Mouse (Mus musculus) lung, postnatal 36 days (tissue): ENCODE measurements around the gene Zfp493.
"Not testable (repeated sequence)": the region's sequence is repeated elsewhere in the genome, so short reads cannot be mapped to it uniquely, and the experiment has no call there.

Source experiments
- DNase-seq: peaks from one replicate; pipeline ENCODE4 v3.0.0; 2022; ENCODE audit warnings: mixed read lengths

Zfp493 gene

DNA sequence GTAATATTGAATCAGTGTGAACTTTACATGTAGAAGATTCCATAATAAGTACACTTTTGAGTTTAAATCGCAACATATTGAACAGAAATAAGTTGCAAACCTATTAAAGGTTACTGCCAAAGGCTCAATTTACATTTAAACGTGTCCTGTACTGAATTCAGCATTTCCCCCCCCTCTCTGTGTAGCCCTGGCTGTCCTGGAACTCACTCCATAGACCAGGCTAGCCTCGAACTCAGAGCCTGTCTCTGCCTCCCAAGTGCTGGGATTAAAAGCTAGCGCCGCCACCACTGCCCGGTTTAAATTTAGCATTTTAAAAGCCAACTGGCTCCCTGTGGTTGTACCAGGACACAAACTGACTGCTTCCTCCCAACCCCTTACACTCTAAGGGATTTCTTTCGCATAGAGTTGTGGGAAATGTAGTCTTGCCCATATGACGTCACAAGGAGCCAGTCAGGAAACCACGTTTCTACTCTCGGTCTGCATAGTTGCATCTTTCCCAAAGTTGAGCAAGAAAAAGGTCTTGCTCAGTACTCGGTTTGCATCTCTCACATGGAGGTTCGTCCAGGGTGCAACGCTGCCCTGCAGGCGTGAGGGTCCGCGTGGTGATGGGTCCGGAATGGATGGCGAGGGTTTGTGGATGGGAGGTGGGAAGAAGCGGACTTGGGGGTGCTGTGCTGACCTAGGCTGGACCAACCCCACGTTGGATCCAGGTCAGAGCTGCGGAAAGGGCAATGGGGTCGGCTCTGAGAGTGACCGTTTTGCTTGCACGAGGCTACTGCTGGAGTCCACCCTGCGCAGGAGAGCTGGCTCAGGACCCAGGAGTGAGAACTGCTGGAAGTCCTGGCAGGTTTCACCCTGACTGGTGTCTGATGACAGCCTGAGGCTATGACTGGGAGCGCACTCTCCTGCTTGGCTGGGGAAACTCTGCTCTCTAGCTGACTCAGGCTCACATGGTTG is at the start of gene Zfp493:
Zfp493 (plus strand) TSS at position 429 of the 957 bp plus-strand sequence.
- DNase-seq: peak; percentile 92

GRCm38 (mm10) chr13:67734391-67734790 is 45.1 kb upstream of the Zfp493 start:
- not testable (repeated sequence) for DNase-seq

DNA sequence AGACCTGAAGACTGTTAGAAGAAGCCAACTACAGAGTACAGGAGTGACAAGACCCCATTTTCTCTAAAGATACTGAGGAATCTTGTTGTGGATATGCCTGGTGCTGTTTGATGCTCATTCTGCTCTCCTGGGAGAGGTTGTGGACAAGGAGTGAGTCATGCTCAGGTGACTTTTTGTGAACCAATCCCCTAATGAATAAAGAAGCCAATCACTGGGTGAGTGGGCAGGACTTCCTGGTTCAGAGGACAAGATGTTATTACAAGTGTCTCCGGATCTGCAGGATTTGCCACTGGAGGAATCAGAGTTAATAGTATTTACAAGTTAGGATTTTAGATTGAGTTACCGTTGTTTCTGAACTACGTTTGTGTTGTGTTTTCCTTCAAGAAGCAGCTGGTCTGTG is 36.6 kb upstream of the Zfp493 start:
- no peak for DNase-seq

- no peak for DNase-seq
Observed at GRCm38 (mm10) chr13:67743896-67744295, 35.6 kb upstream of the Zfp493 start.

DNA sequence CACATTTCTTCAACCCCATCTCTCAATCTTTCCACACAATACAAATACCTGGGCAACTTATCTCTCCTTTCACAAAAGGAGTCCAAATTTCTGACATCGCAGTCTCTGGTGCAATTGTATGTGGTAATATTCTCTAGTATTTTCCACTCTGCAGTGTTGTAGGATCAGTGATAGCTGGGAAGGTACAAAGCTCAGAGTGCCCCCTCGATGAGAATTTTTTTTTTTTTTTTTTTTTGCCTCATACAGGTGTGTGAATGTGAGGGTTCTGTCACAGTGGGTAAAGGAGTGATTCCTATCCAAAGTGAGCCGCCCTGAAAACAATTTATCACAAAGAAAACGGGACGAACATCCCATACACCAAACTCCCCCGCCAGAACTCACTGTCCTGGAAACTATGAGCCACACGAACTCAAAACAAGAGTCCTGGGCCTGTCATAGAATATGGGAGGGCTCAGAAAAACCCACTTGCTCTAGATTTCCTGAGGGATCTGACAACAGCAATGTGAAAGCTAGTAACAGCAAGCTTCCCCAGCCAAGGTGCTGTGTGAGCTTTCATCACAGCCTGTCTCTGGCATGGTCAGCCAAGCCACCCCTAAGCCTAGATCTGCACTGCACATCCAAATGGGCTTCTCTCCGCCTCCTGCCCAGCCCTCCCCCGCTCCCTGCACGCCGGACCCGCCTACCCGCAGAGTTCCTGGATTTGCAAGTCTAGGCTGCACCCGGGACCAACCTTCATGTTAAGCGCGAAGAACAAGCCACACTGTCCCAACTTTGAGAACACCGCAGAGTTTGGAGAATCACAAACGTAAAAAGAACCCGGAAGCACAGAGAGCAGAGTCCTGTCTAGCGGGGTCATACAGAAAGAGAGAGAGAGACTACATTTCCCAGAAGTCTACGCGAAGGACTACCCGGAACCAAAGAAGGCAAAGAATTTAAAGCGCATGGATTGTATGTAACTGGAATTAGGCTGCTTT is 24.9 kb upstream of the Zfp493 start, which contains the start of gene Zfp85:
Zfp85 (minus strand) TSS at position 896 of the 974 bp plus-strand sequence.
- peak; percentile 76 for DNase-seq

- DNase-seq: no peak
Observed at GRCm38 (mm10) chr13:67755761-67756160, 23.7 kb upstream of the Zfp493 start.

DNA sequence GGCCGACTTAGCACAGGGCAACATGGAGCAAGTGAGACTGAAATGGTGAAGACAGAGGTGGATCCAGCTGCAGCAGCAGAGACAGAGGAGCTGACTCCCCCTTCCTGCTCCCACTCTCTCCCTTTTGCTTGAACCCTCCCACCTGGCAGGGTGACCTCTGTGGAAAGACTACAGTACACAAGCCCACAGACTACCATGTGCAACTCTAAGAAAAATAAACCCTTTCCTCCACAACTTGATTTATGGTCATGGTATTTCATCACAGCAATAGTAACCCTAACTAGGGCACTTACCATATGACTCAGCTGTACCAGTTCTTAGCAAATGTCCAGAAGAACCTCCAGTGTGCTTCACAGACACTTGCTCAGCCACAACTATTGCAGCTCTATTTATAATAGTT is 19.5 kb upstream of the Zfp493 start:
- no peak for DNase-seq

DNA sequence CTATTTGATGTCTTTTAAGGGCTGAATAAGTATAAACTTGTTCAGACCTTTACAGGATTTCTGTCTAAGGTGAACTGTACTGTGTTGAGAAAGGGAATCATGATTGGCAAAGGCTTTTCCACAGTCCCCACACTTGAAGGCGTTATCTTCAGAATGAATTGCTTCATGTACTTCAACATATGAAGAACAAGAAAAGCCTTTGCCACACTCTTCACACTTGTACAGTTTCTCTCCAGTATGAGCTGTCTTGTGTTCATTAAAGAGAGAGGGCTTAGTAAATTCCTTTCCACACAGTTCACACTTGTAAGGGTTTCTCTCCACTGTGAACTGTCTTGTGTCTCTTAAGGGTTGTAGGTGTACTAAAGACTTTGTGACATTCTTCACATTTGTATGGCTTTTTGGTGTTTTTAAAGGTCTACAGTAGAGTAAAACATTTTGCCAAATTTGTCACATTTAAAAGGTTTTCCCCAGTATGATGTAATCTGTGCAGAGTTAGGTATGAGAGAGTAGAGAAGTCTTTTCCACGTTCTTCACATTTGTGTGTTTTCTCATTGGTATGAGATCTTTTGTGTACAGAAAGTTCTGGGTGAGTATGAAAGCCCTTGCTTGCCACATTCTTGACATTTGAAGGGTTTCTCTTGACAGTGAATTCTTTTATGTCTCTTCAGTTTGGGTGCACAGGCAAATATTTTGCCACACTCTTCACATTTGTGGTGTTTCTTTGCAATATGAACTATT is 16.3 kb upstream of the Zfp493 start:
- DNase-seq: no peak

DNA sequence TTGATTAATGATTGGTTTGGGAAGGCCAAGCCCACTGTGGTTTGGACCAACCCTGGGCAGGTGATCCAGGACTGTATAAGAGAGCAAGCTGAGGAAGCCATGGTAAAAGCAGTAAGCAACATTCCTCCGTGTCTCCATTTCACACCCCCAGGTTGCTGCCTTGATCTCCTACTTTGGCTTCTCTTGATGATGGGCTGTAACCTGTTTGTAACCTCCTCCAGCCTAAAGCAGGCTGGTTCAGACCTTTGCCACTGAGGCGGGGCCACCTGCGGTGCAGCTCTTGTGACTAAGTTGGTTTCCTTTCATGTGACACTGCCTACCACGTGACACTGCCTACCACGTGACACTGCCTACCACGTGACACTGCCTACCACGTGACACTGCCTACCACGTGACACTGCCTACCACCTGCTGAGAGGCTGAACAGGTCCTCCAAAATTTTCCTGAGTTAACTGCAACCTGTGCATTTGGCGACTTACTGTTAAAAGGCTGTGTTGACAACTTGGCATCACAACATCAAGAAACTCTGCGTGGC is 12.5 kb downstream of the Zfp493 start:
- DNase-seq: no peak

- DNase-seq: no peak
Observed at GRCm38 (mm10) chr13:67798618-67799017, 19.1 kb downstream of the Zfp493 start.

- DNase-seq: not testable (repeated sequence)
Observed at GRCm38 (mm10) chr13:67799151-67799550, 19.7 kb downstream of the Zfp493 start.

DNA sequence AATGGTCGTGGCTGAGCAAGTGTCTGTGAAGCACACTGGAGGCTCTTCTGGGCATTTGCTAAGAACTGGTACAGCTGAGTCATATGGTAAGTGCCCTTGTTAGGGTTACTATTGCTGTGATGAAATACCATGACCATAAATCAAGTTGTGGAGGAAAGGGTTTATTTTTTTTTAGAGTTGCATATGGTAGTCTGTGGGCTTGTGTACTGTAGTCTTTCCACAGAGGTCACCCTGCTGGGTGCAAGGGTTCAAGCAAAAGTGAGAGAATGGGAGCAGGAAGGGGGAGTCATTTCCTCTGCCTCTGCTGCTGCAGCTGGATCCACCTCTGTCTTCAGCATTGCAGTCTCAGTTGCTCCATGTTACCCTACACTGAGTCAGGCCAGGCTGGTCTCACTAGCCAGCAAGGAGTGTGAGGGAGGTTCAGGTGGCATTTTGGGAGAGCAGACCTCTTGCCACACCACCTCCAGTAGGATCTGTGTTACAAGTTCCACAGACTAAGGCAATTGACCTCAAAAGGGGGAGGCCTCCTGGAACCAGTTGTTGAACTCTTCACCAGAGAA is 32.2 kb downstream of the Zfp493 start:
- DNase-seq: no peak

DNA sequence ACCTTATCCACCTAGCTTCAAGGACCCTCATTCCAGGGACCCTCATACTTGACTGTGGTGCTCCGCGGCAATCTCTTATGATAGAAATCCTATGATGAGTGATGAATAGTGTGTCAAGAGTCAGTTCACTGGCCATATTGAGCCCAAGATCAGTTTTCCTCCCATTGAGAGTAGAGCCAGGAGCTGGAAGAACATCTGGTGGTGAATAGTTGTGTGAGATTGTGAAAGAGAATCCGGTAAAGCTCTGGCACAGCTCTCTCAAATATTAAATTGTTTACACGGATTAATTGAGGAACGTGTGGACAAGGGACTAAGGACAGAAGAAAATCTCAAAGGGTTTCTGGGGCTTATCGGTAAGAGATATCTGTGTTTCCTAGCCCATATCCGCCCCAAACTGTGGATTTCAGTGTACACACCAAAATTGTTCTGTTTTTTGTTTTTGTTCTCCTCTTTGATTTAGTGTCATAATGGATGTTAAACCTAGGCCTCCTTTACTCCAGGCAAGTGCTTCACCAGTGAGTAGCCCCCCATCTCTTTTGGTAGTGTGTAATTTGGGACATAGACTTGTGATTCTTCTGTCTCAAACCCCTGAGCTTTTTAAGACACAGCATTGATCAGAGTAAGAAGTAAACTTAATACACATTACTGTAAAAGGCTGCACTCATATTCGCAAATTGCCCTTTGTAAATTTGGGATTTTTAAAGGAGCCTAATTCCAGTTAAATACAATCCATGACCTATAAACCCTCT is 33.6 kb downstream of the Zfp493 start:
- no peak for DNase-seq

DNA sequence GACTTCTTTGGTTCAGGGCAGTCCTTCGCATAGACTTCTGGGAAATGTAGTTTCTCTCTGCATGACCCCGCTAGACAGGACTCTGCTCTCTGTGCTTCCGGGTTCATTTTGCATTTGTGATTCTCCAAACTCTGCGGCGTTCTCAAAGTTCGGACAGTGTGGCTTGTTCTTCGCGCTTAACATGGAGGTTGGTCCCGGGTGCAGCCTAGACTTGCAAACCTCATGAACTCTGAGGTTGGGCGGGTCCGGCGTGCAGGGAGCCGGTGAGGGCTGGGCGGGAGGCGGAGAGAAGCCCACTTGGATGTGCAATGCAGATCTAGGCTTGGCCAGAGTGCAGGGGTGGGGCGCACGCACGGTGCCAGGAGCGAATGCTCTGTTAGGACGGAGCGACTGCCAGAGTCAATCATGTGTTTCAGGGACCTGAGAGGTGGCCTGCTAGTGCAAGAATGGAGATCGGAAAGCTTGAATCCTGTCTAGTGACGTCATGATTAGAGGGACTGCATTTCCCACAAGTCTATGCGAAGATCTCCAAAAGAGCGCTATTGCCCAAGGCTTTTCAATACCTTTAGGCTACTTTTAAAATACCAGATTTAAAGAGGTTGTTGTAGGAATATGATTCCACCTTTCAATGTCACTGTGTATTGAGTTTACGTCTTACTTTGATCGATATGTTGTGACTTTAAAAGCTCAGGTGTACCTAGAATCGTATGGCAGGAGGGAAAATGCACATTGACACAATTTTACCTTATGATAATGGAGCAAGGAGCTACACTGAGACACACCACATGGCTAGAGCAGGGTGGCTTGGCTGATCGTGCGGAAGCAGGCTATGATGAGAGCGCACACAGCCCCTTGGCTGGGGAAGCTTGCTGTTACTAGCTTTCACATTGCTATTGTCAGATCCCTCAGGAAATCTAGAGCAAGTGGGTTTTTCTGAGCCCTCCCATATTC is 34.5 kb downstream of the Zfp493 start, which contains the start of gene Zfp273:
Zfp273 (plus strand) TSS at position 31 of the 951 bp plus-strand sequence.
- peak; percentile 89 for DNase-seq

DNA sequence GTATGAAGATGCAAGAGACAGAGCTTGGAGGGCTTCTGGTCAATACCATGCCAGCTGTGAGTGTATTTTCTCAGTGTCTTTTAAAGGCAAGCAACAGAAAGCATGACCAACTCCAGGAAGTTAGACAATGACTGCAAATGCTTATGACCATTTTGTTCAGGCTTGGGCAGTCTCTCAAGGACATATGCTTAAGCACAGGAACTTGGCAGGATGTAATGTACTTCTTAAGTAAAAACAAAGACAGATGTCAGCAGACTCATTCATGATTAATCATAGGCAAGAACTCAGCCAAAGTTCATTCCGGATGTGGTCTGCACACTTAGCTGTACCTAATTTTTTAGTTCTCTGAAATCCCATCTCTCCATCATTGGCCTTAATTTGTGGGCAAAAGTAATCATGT is 39.1 kb downstream of the Zfp493 start:
- no peak for DNase-seq

- peak; percentile 81 for DNase-seq
Observed at GRCm38 (mm10) chr13:67830911-67831336, 51.4 kb downstream of the Zfp493 start, which contains the start of gene Gm10037. Gene Gm10037, plus strand, starts transcription at chr13:67831106.

- not testable (repeated sequence) for DNase-seq
Observed at GRCm38 (mm10) chr13:67833137-67833536, 53.6 kb downstream of the Zfp493 start.
